Mouse (Mus musculus) heart, embryonic 15.5 days (tissue): ENCODE data around the gene Ptger2. TPM values are rescaled to one million over a fixed set of nuclear protein-coding genes. Genes with fewer than 3 reads are reported as not detected.

ENCODE experiments used
- ATAC-seq: fragments of 200-750 bp; cut with Nextera tagmentation; replicated peaks from 2 replicates; pipeline ENCODE4 v1.8.0; 2017; ENCODE audit warnings: low read depth, moderate TSS enrichment; ENCODE audit not compliant: insufficient number of reproducible peaks, insufficient read depth, low FRiP score
- H3K27ac ChIP-seq: fragments of 300-500 bp; sonication (generic); 2 replicates; pipeline ENCODE4 v1.5.1; 2015; ENCODE audit warnings: mild to moderate bottlenecking, inconsistent platforms
- H3K27me3 ChIP-seq: fragments of 300-500 bp; sonication (generic); 2 replicates; pipeline ENCODE4 v1.6.1; 2015; ENCODE audit warnings: inconsistent platforms
- H3K36me3 ChIP-seq: fragments of 300-500 bp; sonication (generic); 2 replicates; pipeline ENCODE4 v1.6.1; 2015; ENCODE audit warnings: mild to moderate bottlenecking, inconsistent platforms
- H3K4me1 ChIP-seq: fragments of 300-500 bp; sonication (generic); replicated peaks from 2 replicates; pipeline ENCODE4 v1.6.1; 2015; ENCODE audit warnings: inconsistent platforms
- H3K4me2 ChIP-seq: fragments of 300-500 bp; sonication (generic); 2 replicates; pipeline ENCODE4 v1.6.1; 2015; ENCODE audit warnings: inconsistent platforms, mild to moderate bottlenecking, moderate library complexity
- H3K4me3 ChIP-seq: fragments of 300-500 bp; sonication (generic); 2 replicates; pipeline ENCODE4 v1.5.1; 2015; ENCODE audit warnings: mild to moderate bottlenecking, inconsistent platforms
- H3K9ac ChIP-seq: fragments of 300-500 bp; sonication (generic); 2 replicates; pipeline ENCODE4 v1.6.1; 2015; ENCODE audit warnings: mild to moderate bottlenecking, inconsistent platforms
- H3K9me3 ChIP-seq: fragments of 300-500 bp; sonication (generic); replicated peaks from 2 replicates; pipeline ENCODE4 v1.6.1; 2016; ENCODE audit warnings: inconsistent platforms
- WGBS: fragments of 180-500 bp; shearing (Covaris S2); methylation state at CpG from one replicate; pipeline ENCODE4 v1.1.7; 2015; ENCODE audit warnings: mixed read lengths; 5-methylcytosine and 5-hydroxymethylcytosine counted together
- polyA plus RNA-seq: library from polyadenylated mRNA; unstranded; fragments of >200 nt; fragmentation: Nextera tagmentation; extraction: Ambion mirVana; gene quantifications from 2 replicates; pipeline ENCODE4 v1.2.1, GENCODE M21; 2015

Gene Ptger2
- polyA plus RNA-seq, 1 experiment from 2014 or later, result 0.18 TPM

DNA sequence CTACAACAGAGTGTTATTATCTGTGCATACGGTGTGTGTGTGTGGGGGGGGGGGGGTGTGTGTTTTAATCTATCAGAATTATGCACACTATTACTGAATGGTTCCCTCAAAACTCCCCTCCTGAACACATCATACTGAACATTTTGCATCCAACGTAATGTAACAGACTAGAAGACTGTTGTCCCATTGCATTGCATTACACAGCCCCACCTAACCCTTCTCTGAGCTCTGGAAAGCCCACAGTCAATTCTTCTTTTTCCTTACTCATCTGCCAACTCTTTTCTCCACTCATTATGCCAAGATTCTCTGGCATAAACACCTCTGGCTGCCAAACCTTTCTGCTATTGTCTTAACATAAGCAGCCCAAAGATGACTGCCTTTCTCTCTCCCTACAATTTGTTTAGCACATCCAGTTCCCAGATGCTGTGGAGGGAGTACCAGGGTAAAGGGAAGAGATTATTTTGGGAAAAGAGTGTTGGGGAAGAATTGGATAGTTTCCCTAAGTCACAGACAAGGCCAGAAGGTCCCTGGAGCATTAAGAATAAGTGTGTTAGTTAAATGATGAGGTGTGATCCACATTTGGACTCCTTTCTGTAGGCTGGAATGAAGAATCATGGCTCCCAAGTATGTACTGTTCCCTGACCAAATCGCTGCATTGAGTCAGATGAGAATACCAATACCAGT, 12.2 kb downstream of the Ptger2 start:
- no peak overlapping the region for H3K4me3 ChIP-seq
- H3K27ac ChIP-seq, result no peak overlapping the region
- H3K27me3 ChIP-seq, result no peaks in the 10 kb centered on the region
- H3K9me3 ChIP-seq, result no peaks in the 10 kb centered on the region
- H3K9ac ChIP-seq, result no peak overlapping the region
- H3K4me1 ChIP-seq, result no peaks in the 10 kb centered on the region
- 75% methylated on average over 3 of the region's 3 CpGs for WGBS
- no peak overlapping the region for H3K4me2 ChIP-seq
- H3K36me3 ChIP-seq, result no peaks in the 10 kb centered on the region
- no peak for ATAC-seq

DNA sequence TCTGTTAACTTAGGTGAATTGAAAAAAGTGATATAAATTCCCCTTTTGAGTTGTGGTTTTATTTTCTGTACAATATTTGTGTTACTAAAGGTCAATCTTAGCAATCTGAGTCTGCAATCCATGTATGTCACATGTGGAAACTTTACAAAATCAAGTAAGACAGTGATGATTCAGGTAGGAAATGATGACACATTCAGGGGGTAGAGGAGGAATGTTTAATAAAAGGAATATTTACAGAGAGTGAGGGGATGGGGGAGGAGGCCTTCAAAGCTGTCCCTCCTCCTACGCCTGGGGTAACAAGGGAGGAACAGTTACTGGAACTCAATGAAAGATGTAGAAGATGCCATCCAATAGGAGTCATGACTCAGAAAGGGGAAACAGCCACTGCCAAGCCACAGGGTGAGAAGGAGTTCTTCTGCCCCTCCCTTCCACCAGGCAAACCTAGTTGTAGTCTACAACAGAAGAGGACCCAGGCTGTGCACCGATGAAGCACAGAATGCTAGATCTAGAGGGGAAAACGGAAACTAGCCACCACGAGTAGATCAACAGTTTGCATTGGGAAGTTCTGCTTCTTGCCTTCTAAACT, 17.8 kb downstream of the Ptger2 start:
- H3K4me2 ChIP-seq, result no peak overlapping the region
- 79% methylated on average over 4 of the region's 4 CpGs for WGBS
- no peak overlapping the region for H3K9ac ChIP-seq
- no peak for ATAC-seq
- no peaks in the 10 kb centered on the region for H3K9me3 ChIP-seq
- no peaks in the 10 kb centered on the region for H3K4me1 ChIP-seq
- no peak overlapping the region for H3K27ac ChIP-seq
- H3K27me3 ChIP-seq, result no peaks in the 10 kb centered on the region
- no peaks in the 10 kb centered on the region for H3K36me3 ChIP-seq
- H3K4me3 ChIP-seq, result no peak overlapping the region

- Histone ChIP-seq H3K9me3 (no peaks in the 10 kb centered on the region), H3K4me1 (no peaks in the 10 kb centered on the region), H3K27me3 (no peaks in the 10 kb centered on the region), H3K4me2 (no peak overlapping the region), H3K36me3 (no peaks in the 10 kb centered on the region), H3K27ac (no peak overlapping the region), H3K4me3 (no peak overlapping the region), H3K9ac (no peak overlapping the region)
- ATAC-seq, result no peak
- 81% methylated on average over 1 of the region's 1 CpGs for WGBS
These were observed 21.2 kb downstream of the Ptger2 start for GRCm38 (mm10) chr14:45009242-45009641.

DNA sequence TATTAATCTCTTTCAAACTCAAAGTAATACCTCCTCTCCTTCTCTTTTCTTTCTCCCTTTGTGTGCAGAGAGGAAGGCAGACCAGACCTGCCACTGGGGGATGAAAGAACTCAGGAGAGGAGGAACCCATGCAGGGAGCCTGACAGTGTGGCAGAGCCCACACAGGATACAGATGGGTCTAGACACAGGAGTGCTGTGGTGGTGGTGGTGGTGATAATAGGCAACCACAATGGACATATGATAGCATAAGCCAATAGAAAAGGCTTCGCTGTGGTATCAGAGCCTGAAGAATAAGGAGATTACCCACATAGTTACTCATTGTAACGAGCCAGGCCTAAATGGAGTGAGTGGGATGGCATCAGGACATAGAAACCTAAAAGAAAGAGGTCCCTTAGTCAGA, 23.3 kb downstream of the Ptger2 start:
- WGBS, result 64% methylated on average over 2 of the region's 2 CpGs
- Histone ChIP-seq H3K4me2 (no peak overlapping the region), H3K27ac (no peak overlapping the region), H3K9me3 (no peaks in the 10 kb centered on the region), H3K36me3 (no peaks in the 10 kb centered on the region), H3K4me1 (no peaks in the 10 kb centered on the region), H3K27me3 (no peaks in the 10 kb centered on the region), H3K4me3 (no peak overlapping the region), H3K9ac (no peak overlapping the region)
- no peak for ATAC-seq

GRCm38 (mm10) chr14:45011671-45012070, 23.7 kb downstream of the Ptger2 start:
- H3K9me3 ChIP-seq, result no peaks in the 10 kb centered on the region
- H3K9ac ChIP-seq, result no peak overlapping the region
- no peaks in the 10 kb centered on the region for H3K4me1 ChIP-seq
- no peak for ATAC-seq
- H3K4me2 ChIP-seq, result no peak overlapping the region
- no peaks in the 10 kb centered on the region for H3K27me3 ChIP-seq
- no peak overlapping the region for H3K27ac ChIP-seq
- H3K36me3 ChIP-seq, result no peaks in the 10 kb centered on the region
- no peak overlapping the region for H3K4me3 ChIP-seq
- WGBS, result 83% methylated on average over 6 of the region's 6 CpGs

DNA sequence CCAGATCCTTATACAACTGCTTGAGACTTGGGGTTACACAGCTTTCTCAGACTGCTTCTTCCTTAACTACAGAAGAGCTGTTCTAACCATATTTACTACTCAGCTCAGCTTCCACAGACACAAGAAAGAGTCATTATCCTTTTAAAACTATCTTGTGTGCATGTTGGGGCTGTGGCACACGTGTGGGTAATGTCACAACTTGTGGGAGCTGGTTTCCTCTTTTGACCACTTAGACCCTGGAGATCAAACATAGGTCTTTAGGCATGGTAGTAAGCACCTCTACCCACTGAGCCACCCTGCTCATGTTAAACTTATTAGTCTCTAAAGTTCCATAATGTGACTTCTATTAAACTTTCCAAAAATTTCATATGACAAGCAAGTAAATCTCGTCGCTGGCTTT, 33.6 kb downstream of the Ptger2 start:
- ATAC-seq, result no peak

DNA sequence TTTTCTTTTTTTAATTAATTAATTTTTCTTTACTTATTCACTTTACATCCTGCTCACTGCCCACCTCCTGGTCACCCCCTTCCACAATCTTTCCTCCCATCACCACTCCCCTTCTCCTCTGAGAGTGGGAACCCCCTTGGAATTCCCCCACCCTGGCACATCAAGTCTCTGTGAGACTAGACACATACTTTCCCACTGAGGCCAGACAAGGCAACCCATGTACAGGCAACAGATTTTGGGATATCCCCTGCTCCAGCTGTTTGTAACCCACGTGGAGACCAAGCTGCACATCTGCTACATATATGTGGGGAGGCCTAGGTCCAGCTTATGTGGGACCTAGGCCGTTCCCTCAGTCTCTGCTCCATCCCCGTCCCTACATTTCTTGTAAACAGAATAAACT, 46.3 kb downstream of the Ptger2 start:
- no peaks in the 10 kb centered on the region for H3K4me1 ChIP-seq
- WGBS, result 76% methylated on average over 3 of the region's 3 CpGs
- no peaks in the 10 kb centered on the region for H3K36me3 ChIP-seq
- no peak for ATAC-seq
- no peak overlapping the region for H3K9ac ChIP-seq
- H3K4me2 ChIP-seq, result no peak overlapping the region
- no peaks in the 10 kb centered on the region for H3K9me3 ChIP-seq
- no peak overlapping the region for H3K27ac ChIP-seq
- no peaks in the 10 kb centered on the region for H3K27me3 ChIP-seq
- H3K4me3 ChIP-seq, result no peak overlapping the region

More for the DNA sequence above, 33.6 kb downstream of the Ptger2 start:
- 76% methylated on average over 3 of the region's 3 CpGs for WGBS
- Histone ChIP-seq H3K4me1 (no peaks in the 10 kb centered on the region), H3K9me3 (no peaks in the 10 kb centered on the region), H3K36me3 (no peaks in the 10 kb centered on the region), H3K4me3 (no peak overlapping the region), H3K4me2 (no peak overlapping the region), H3K9ac (no peak overlapping the region), H3K27me3 (no peaks in the 10 kb centered on the region), H3K27ac (no peak overlapping the region)

GRCm38 (mm10) chr14:45036579-45036978, 48.6 kb downstream of the Ptger2 start:
- Histone ChIP-seq H3K4me2 (no peak overlapping the region), H3K27me3 (no peaks in the 10 kb centered on the region), H3K27ac (no peak overlapping the region), H3K4me1 (no peaks in the 10 kb centered on the region), H3K9me3 (no peaks in the 10 kb centered on the region), H3K9ac (no peak overlapping the region), H3K36me3 (no peaks in the 10 kb centered on the region), H3K4me3 (no peak overlapping the region)
- no peak for ATAC-seq
- WGBS, result 79% methylated on average over 1 of the region's 1 CpGs

DNA sequence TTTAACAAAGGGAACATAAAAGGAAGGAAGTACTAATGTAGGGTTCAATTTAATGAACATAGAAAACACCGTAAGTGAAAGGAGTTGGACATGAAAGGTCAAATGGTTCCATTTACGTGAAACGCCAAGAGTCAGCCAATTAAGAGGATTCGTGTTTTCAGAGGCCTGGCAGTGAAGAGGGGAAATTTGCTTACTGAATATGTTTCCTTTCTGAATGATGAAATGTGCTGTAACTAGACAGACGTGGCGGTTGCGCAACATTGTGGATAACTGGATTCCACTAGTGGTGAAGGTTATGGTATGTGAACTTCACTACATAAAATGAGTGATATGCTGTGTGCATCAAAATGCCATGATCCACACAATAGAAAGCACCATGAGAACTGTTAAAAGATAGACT, 50.1 kb downstream of the Ptger2 start:
- H3K9me3 ChIP-seq, result no peaks in the 10 kb centered on the region
- ATAC-seq, result no peak
- H3K4me3 ChIP-seq, result no peak overlapping the region
- H3K36me3 ChIP-seq, result no peaks in the 10 kb centered on the region
- no peaks in the 10 kb centered on the region for H3K4me1 ChIP-seq
- H3K27ac ChIP-seq, result no peak overlapping the region
- 73% methylated on average over 7 of the region's 7 CpGs for WGBS
- no peaks in the 10 kb centered on the region for H3K27me3 ChIP-seq
- no peak overlapping the region for H3K4me2 ChIP-seq
- H3K9ac ChIP-seq, result no peak overlapping the region

GRCm38 (mm10) chr14:45040851-45041475, 53.0 kb downstream of the Ptger2 start:
- Histone ChIP-seq H3K4me2 (no peak overlapping the region), H3K9ac (no peak overlapping the region), H3K27me3 (no peaks in the 10 kb centered on the region), H3K9me3 (no peaks in the 10 kb centered on the region), H3K4me3 (no peak overlapping the region), H3K36me3 (no peaks in the 10 kb centered on the region), H3K4me1 (no peaks in the 10 kb centered on the region), H3K27ac (no peak overlapping the region)
- 64% methylated on average over 5 of the region's 5 CpGs for WGBS
- ATAC-seq, result no peak

DNA sequence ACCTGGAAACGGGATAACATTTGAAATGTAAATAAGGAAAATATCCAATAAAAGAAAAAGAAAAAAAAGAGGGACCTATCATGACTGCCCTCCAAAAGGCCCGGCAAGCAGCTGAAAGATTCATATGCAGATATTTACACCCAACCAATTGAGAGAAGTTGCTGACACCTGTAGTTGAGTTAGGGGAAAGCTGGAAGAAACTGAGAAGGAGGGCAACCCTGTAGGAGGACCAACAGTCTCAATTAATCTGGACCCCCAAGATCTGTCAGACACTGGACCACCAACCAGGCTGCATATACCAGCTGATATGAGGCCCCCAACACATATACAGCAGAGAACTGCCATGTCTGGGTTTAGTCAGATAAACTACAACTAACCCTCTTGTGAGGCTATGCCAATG, 60.1 kb downstream of the Ptger2 start:
- Histone ChIP-seq H3K9ac (no peak overlapping the region), H3K4me1 (no peaks in the 10 kb centered on the region), H3K4me2 (no peak overlapping the region), H3K27ac (no peak overlapping the region), H3K4me3 (no peak overlapping the region), H3K36me3 (no peaks in the 10 kb centered on the region), H3K27me3 (no peaks in the 10 kb centered on the region), H3K9me3 (no peaks in the 10 kb centered on the region)
- 72% methylated on average over 2 of the region's 2 CpGs for WGBS
- no peak for ATAC-seq
